Mouse (Mus musculus) heart, embryonic 11.5 days (tissue): ENCODE results near the gene Pitx3. TPM values are rescaled to one million over a fixed set of nuclear protein-coding genes. Genes with fewer than 3 reads are reported as not detected.
"Not testable (repeated sequence)": the region's sequence is repeated elsewhere in the genome, so short reads cannot be mapped to it uniquely, and the experiment has no call there.

Source experiments
- ATAC-seq: fragments of 200-750 bp; cut with Nextera tagmentation; replicated peaks from 2 replicates; pipeline ENCODE4 v1.8.0; 2017; ENCODE audit warnings: moderate library complexity; ENCODE audit not compliant: insufficient number of reproducible peaks, low FRiP score, low TSS enrichment
- H3K27ac ChIP-seq: fragments of 300-500 bp; sonication (generic); 2 replicates; pipeline ENCODE4 v1.5.1; 2014; ENCODE audit warnings: mild to moderate bottlenecking, low read depth, low read length
- H3K27me3 ChIP-seq: fragments of 300-500 bp; sonication (generic); 2 replicates; pipeline ENCODE4 v1.6.1; 2014; ENCODE audit warnings: mild to moderate bottlenecking, low read length, mixed read lengths; ENCODE audit not compliant: control insufficient read depth, insufficient read depth
- H3K36me3 ChIP-seq: fragments of 300-500 bp; sonication (generic); 2 replicates; pipeline ENCODE4 v1.6.1; 2014; ENCODE audit warnings: mild to moderate bottlenecking, low read length, moderate library complexity, mixed read lengths; ENCODE audit not compliant: control insufficient read depth, insufficient read depth
- H3K4me1 ChIP-seq: fragments of 300-500 bp; sonication (generic); 2 replicates; pipeline ENCODE4 v1.6.1; 2014; ENCODE audit warnings: low read length; ENCODE audit not compliant: control insufficient read depth, insufficient read depth
- H3K4me2 ChIP-seq: fragments of 300-500 bp; sonication (generic); 2 replicates; pipeline ENCODE4 v1.6.1; 2014; ENCODE audit warnings: mild to moderate bottlenecking, moderate library complexity
- H3K4me3 ChIP-seq: fragments of 300-500 bp; sonication (generic); 2 replicates; pipeline ENCODE4 v1.5.1; 2014; ENCODE audit warnings: low read depth, low read length
- H3K9ac ChIP-seq: fragments of 300-500 bp; sonication (generic); 2 replicates; pipeline ENCODE4 v1.6.1; 2014; ENCODE audit warnings: mild to moderate bottlenecking, low read depth, low read length, moderate library complexity
- H3K9me3 ChIP-seq: fragments of 300-500 bp; sonication (generic); replicated peaks from 2 replicates; pipeline ENCODE4 v1.6.1; 2016; ENCODE audit warnings: low read length; ENCODE audit not compliant: control insufficient read depth
- WGBS: fragments of 180-500 bp; shearing (Covaris S2); extraction: QIAGEN DNeasy Blood & Tissue Kit; methylation state at CpG from one replicate; pipeline ENCODE4 v1.1.7; 2014; ENCODE audit not compliant: insufficient replicate concordance; 5-methylcytosine and 5-hydroxymethylcytosine counted together
- polyA plus RNA-seq: library from polyadenylated mRNA; unstranded; fragments of >200 nt; fragmentation: Nextera tagmentation; extraction: Ambion mirVana; gene quantifications from 2 replicates; pipeline ENCODE4 v1.2.1, GENCODE M21; 2014

The Pitx3 gene
- polyA plus RNA-seq, 1 experiment from 2014 or later = 0.26 TPM

DNA sequence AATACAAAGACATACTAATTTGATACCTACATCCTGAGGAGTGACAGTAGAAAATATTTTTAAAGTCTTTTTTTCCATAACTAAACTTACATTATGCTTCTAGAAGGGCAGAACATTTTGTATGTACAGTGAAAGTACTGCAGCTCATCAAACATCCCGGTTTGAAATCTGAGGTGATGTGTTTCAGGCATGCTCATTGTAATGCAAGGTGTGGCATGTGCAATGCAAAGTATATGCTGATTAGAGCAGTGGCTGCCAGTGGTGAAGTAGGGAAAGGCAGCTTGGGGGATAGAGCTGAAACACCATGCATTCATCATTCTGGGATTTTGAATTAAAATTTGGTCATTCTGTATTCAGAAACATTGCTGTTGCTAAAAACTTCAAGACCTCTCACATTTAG is 21.8 kb upstream of the Pitx3 start:
- Histone ChIP-seq H3K4me1 (no peaks in the 10 kb centered on the region), H3K27me3 (no peaks in the 10 kb centered on the region), H3K9me3 (no peaks in the 10 kb centered on the region), H3K36me3 (peaks cover 17% of the 10 kb centered on the region), H3K4me3 (no peak overlapping the region), H3K27ac (no peak overlapping the region), H3K4me2 (no peak overlapping the region), H3K9ac (no peak overlapping the region)
- no peak for ATAC-seq
- WGBS = 61% methylated on average over 1 of the region's 1 CpGs

DNA sequence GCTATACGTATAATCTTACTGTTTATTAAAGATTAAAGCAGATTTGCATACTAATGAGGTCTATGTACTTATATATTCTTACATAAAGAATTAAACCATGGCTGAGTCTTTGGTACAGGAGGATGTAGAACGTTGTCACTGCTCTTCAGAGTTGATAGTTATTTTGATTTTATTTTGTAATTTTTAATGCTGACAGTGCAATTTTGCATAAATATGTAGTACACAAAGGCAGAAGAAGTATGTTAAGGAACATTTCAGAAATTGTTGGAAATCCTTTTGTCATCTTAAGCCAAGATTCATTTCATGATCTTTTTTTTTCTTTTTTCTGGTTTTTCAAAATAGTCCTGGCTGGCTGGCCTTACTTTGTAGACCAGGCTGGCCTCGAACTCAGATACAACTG is 21.3 kb upstream of the Pitx3 start:
- H3K27ac ChIP-seq = no peak overlapping the region
- no peak for ATAC-seq
- H3K4me3 ChIP-seq = no peak overlapping the region
- H3K4me1 ChIP-seq = no peaks in the 10 kb centered on the region
- no peaks in the 10 kb centered on the region for H3K27me3 ChIP-seq
- 87% methylated on average over 3 of the region's 3 CpGs for WGBS
- no peaks in the 10 kb centered on the region for H3K9me3 ChIP-seq
- peaks cover 21% of the 10 kb centered on the region for H3K36me3 ChIP-seq
- H3K9ac ChIP-seq = no peak overlapping the region
- H3K4me2 ChIP-seq = no peak overlapping the region

DNA sequence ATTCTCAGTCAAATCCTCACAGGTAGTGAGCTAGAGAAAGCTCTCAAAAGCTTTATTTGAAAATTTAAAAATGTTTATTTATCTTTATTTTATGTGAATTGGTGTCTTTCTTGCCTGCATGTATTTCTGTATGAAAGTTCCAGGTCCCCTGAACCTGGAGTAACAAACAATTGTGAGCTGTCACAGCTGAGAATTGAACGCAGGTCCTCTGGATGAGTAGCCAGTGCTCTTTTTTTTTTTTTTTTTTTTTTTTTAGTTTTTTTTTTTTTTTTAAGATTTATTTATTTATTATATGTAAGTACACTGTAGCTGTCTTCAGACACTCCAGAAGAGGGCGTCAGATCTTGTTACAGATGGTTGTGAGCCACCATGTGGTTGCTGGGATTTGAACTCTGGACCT is 19.0 kb upstream of the Pitx3 start:
- H3K4me3 ChIP-seq, H3K9ac ChIP-seq, H3K4me2 ChIP-seq, H3K9me3 ChIP-seq, H3K4me1 ChIP-seq, H3K27ac ChIP-seq, ATAC-seq, H3K27me3 ChIP-seq: not testable (repeated sequence)
- 87% methylated on average over 1 of the region's 2 CpGs for WGBS
- peaks cover 25% of the 10 kb centered on the region for H3K36me3 ChIP-seq

DNA sequence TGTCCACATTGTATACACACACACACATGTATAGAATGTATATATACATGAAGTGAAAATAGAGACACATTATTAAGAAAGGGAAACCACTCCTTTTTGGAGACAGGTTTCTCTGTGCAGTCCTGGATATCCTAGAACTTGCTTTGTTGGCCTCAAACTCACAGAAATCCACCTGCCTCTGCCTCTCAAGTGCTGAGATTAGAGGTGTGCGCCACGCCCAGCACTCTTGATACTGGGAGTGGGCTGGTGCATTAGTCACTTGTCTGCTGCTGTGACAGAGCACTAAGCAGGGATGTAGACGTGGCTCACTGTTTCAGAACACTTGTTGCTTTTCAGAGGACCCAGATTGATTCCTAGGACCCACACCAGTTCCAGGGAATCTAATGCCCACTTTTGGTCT is 17.8 kb upstream of the Pitx3 start:
- WGBS = 88% methylated on average over 3 of the region's 3 CpGs
- Histone ChIP-seq H3K9ac (no peak overlapping the region), H3K4me1 (no peaks in the 10 kb centered on the region), H3K9me3 (no peaks in the 10 kb centered on the region), H3K36me3 (peaks cover 23% of the 10 kb centered on the region), H3K4me3 (no peak overlapping the region), H3K27me3 (no peaks in the 10 kb centered on the region), H3K4me2 (no peak overlapping the region), H3K27ac (no peak overlapping the region)
- ATAC-seq = no peak

DNA sequence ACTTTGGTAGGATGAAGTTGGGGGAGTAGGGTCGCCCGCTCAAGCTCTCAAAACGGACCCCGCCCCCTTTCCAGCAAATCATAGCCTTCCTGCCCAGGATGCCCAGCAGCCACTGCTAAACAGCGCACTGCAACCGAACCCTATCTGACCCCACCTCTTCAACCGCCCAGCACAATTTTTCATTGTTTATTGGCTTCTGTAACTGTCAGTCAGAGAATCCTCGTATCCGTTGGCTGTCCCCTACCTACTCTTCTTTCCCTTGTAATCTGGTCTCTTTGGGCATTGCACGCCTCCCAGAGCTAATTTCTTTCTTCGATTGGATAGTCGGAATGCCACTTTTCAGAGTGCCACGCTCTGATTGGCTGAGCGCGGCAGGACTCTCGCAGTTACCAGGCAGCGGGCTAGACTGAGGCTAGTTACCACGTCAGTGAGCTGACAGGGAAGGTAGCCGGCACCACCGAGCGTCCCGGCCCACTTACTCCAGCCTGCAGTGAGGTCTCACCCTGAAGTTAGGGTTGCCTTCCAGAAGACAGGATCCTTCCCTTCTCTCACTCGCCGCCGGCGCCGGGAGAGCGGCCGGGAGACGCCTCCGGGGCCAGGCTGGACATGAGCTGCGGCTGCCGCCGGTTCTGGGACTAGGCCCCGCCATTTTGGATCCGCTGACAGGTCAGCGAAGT is 4.1 kb upstream of the Pitx3 start, which contains the start of gene Gbf1:
Gbf1 (plus strand) TSS at position 383 of the 677 bp plus-strand sequence.
- H3K36me3 ChIP-seq = no peaks in the 10 kb centered on the region
- peaks cover 18% of the 10 kb centered on the region for H3K4me1 ChIP-seq
- ATAC-seq = peak; percentile 92
- H3K4me3 ChIP-seq = peak within 1 kb of the TSS; percentile 92
- H3K4me2 ChIP-seq = peak within 1 kb of the TSS; percentile 74
- H3K27me3 ChIP-seq = peaks cover 27% of the 10 kb centered on the region
- 0 out of 2 replicates have a peak within 1 kb of the TSS, but pooled peaks have one; percentile 3 for H3K27ac ChIP-seq
- no peaks in the 10 kb centered on the region for H3K9me3 ChIP-seq
- H3K9ac ChIP-seq = peak within 1 kb of the TSS; percentile 75
- under 1% methylated on average over 37 of the region's 37 CpGs for WGBS

DNA sequence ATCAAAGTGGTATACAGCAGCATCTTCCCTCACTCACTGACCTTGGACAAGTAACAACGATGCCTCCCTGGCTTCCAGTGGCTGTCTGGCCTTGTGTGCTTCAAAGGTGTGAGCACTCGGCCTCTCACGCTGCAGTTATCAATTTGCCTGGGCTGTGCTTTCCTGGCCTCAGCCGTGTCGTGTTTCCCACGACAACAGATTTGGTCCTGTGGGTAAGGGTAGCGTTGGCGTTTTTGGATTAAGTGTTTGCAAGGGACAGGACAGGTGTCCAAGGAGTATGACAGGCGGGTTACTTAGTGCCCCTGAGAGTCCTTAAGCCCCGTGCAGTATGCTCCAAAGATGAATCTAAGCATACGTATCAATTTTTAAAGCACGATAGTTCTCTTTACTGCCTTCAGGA is 965 bp upstream of the Pitx3 start:
- WGBS = 24% methylated on average over 12 of the region's 12 CpGs
- H3K27ac ChIP-seq = no peak overlapping the region
- no peaks in the 10 kb centered on the region for H3K9me3 ChIP-seq
- ATAC-seq = no peak
- H3K9ac ChIP-seq = no peak overlapping the region
- H3K36me3 ChIP-seq = no peaks in the 10 kb centered on the region
- H3K4me3 ChIP-seq = peak overlapping the region; percentile 64
- H3K4me2 ChIP-seq = peak overlapping the region; percentile 100
- H3K4me1 ChIP-seq = peaks cover 17% of the 10 kb centered on the region
- peaks cover 52% of the 10 kb centered on the region for H3K27me3 ChIP-seq

DNA sequence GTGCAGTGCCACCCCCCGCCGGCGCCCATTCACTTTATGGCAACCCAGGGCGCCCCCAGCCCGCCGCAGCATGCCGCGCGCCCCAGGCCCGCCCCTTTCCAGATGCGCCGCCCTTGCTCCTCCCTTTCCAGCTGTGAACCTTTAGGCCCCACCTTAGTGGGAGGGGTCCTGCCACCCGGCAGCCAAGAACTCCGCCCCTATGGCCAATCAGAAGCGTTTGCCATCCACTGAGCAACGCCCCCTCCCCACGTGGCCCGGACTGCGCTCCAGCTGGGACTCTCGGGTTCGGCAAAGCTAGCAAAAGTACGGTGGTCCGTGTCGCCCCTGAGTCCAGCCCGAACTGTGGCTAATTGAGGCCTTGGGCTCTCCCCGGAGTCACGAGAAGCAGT is 240 bp upstream of the Pitx3 start:
- H3K27me3 ChIP-seq = peaks cover 58% of the 10 kb centered on the region
- no peaks in the 10 kb centered on the region for H3K9me3 ChIP-seq
- H3K4me3 ChIP-seq = peak overlapping the region; percentile 64
- peak overlapping the region; percentile 100 for H3K4me2 ChIP-seq
- no peak overlapping the region; the same call in 1 of the 2 replicates for H3K9ac ChIP-seq
- H3K36me3 ChIP-seq = no peaks in the 10 kb centered on the region
- H3K27ac ChIP-seq = no peak overlapping the region
- WGBS = under 1% methylated on average over 21 of the region's 27 CpGs
- peaks cover 10% of the 10 kb centered on the region for H3K4me1 ChIP-seq
- ATAC-seq = peak; percentile 81

DNA sequence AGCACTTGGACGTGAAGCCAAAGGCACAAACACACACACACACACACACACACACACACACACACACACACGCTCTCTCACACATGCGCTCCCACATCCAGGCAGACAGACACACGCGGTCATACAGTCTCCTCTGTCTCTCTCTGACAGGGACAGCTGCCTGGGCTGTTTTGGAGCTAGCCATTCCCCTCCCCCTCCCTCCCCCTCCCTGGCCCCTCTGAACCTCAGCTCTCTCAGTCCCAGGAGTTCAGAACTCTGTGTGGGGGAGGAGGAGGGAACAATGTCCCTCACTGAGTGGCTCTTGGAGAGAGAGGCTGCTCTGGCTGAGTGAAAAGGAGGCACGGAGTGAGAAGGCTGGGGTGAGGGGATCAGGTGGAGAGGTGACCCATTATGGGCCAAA is 7.0 kb downstream of the Pitx3 start:
- Histone ChIP-seq H3K4me2 (peak overlapping the region; percentile 44), H3K27me3 (peaks cover 68% of the 10 kb centered on the region), H3K27ac (no peak overlapping the region), H3K9me3 (no peaks in the 10 kb centered on the region), H3K4me3 (no peak overlapping the region), H3K9ac (0 out of 2 replicates have a peak overlapping the region, but pooled peaks have one; percentile 10), H3K36me3 (no peaks in the 10 kb centered on the region), H3K4me1 (peaks cover 29% of the 10 kb centered on the region)
- no peak; the same call in 1 of the 2 replicates for ATAC-seq
- WGBS = 12% methylated on average over 6 of the region's 6 CpGs

DNA sequence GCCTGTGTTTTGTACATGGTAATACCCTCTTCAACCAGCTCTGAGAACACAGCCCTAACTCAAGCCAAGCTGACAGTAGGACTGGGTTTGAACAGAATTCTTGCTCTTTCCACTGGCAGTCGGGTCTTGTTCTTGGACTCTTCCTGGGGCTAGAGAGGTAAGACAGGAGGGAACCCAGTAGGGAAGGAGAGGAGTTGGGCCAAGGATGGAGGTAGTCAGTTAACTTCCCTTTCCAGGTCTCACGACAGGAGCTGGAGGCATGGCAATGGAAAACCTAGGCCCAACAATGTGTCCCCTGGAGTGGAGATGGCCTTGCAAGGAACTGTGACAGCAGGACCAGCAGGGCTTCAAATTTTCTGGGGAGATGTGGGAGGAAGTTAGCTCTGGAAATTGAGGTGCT is 7.8 kb downstream of the Pitx3 start:
- H3K9me3 ChIP-seq = no peaks in the 10 kb centered on the region

More for the DNA sequence above, 7.8 kb downstream of the Pitx3 start:
- H3K4me3 ChIP-seq = no peak overlapping the region
- H3K27ac ChIP-seq = no peak overlapping the region
- H3K9ac ChIP-seq = no peak overlapping the region
- H3K4me2 ChIP-seq = peak overlapping the region; percentile 44; the same call in 1 of the 2 replicates
- peaks cover 67% of the 10 kb centered on the region for H3K27me3 ChIP-seq
- H3K4me1 ChIP-seq = peaks cover 34% of the 10 kb centered on the region
- 60% methylated on average over 2 of the region's 2 CpGs for WGBS
- ATAC-seq = no peak
- H3K36me3 ChIP-seq = no peaks in the 10 kb centered on the region
